Mouse (Mus musculus) CH12.LX (cell line): ENCODE data around the gene Chrd.

Source experiments
- CTCF ChIP-seq, 2 experiments: IDR thresholded peaks in 1 of 2; conservative IDR thresholded peaks in 1 of 2; 2 replicates each; pipeline ENCODE4 v1.5.1; 2011 to 2012; ENCODE audit warnings: low read depth in 2 of 2, low read length in 2 of 2, improper control_type of control experiment in 1 of 2, inconsistent platforms in 1 of 2, mild to moderate bottlenecking in 1 of 2, moderate library complexity in 1 of 2
- E2F4 ChIP-seq: IDR thresholded peaks from 2 replicates; pipeline ENCODE4 v1.6.1; 2011; ENCODE audit warnings: low read depth, low read length, improper control_type of control experiment; ENCODE audit not compliant: insufficient replicate concordance
- IRF4 ChIP-seq: IDR thresholded peaks from 2 replicates; pipeline ENCODE4 v1.6.1; 2014; ENCODE audit warnings: low read depth, mild to moderate bottlenecking, inconsistent platforms, low read length, improper control_type of control experiment
- JUN ChIP-seq: IDR thresholded peaks from 2 replicates; pipeline ENCODE4 v1.6.1; 2011; ENCODE audit warnings: low read depth, mild to moderate bottlenecking, low read length, improper control_type of control experiment, moderate library complexity; ENCODE audit not compliant: insufficient read depth
- MAX ChIP-seq: IDR thresholded peaks from 2 replicates; pipeline ENCODE4 v1.6.1; 2011; ENCODE audit warnings: low read length, improper control_type of control experiment
- NELFE ChIP-seq: IDR thresholded peaks from 2 replicates; pipeline ENCODE4 v1.6.1; 2011; ENCODE audit warnings: low read depth, low read length, improper control_type of control experiment
- NRF1 ChIP-seq: IDR thresholded peaks from 2 replicates; pipeline ENCODE4 v1.6.1; 2014; ENCODE audit warnings: low read depth, mild to moderate bottlenecking, inconsistent platforms, low read length, improper control_type of control experiment, moderate library complexity
- POLR2A ChIP-seq: IDR thresholded peaks from 2 replicates; pipeline ENCODE4 v1.6.1; 2011; ENCODE audit warnings: low read depth, mild to moderate bottlenecking, improper control_type of control experiment, low read length
- RAD21 ChIP-seq: IDR thresholded peaks from 2 replicates; pipeline ENCODE4 v1.6.1; 2011; ENCODE audit warnings: low read depth, mild to moderate bottlenecking, low read length, improper control_type of control experiment, moderate library complexity
- TBP ChIP-seq: conservative IDR thresholded peaks from 2 replicates; pipeline ENCODE4 v1.6.1; 2011; ENCODE audit warnings: low read depth, low read length, improper control_type of control experiment

DNA sequence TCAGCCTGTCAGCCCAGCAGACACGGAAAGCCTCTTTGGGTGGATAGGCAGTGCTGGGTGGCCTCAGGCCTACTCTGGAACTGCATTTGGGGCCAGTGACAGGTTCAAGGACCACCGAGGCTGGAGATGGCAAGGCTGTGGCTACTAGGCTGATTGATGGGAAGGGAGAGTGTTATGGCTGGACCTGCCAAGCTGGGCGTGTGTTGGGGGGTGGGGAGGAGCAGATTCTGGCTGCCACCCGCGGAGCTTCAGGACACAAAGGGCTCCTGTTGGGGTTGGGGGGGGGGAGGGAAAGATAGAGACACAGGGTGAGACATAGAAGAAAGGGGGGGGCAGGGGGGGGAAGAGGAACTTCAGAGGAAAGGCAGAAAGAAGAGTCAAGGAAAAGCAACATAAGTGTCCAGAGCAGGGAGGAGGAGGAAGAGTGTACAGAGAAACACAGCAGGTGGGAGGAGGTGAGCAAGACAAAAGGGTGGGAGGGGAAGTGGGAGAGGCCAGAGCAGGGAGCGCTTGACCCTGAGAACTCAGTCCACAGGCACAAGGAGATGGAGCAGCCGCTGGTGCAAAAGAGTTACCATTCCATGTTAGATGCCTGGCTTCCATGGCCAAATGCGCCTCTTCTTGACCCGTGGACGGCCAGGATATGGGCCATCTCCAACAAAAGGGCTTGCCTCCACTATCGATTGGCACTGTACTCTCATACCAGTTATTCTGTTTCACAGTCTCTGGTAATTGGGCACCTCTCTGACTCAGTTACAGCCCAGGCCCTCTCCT lies 18.4 kb upstream of the Chrd start:
- TF ChIP-seq POLR2A (no peak), NRF1 (no peak), NELFE (no peak), E2F4 (no peak), CTCF (conservative IDR thresholded peaks at IDR 0.05 in 1 of 2, IDR thresholded peaks at IDR 0.05 in 1 of 2; ENCODE audit: low read depth in 2 of 2, low read length in 2 of 2) (no peak), IRF4 (no peak), MAX (no peak), TBP (no peak), RAD21 (no peak), JUN (no peak)
